Mouse (Mus musculus) neutrophil, adult 5-6 weeks (primary cell): ENCODE results near the gene Klrb1c. TPM values are rescaled to one million over a fixed set of nuclear protein-coding genes. Genes with fewer than 3 reads are reported as not detected.
"Not testable (repeated sequence)": the region's sequence is repeated elsewhere in the genome, so short reads cannot be mapped to it uniquely, and the experiment has no call there.

Experiments
- ATAC-seq: fragments of 151-379, 151-347 bp; 2 replicates; pipeline ENCODE4 v1.8.0; 2017; ENCODE audit warnings: mild to moderate bottlenecking, moderate TSS enrichment; ENCODE audit not compliant: insufficient number of reproducible peaks, poor library complexity, low FRiP score, severe bottlenecking; ENCODE audit errors: extremely low read depth
- total RNA-seq: library from RNA; stranded (forward); fragments of 200-1000 nt; gene quantifications from 2 replicates; pipeline ENCODE4 v1.2.3, GENCODE M21; 2017

The Klrb1c gene
- total RNA-seq, 1 experiment from 2014 or later = 2.4 TPM

GRCm38 (mm10) chr6:128761144-128761540, 27.9 kb downstream of the Klrb1c start:
- no peak for ATAC-seq

GRCm38 (mm10) chr6:128760416-128761143, 28.4 kb downstream of the Klrb1c start:
- ATAC-seq = peak; percentile 74

- ATAC-seq = peak; percentile 34; the same call in 1 of the 2 replicates
Observed at GRCm38 (mm10) chr6:128760016-128760415, 29.0 kb downstream of the Klrb1c start.

GRCm38 (mm10) chr6:128759221-128759950, 29.6 kb downstream of the Klrb1c start:
- ATAC-seq = no peak

GRCm38 (mm10) chr6:128755402-128755763, 33.6 kb downstream of the Klrb1c start:
- not testable (repeated sequence) for ATAC-seq

GRCm38 (mm10) chr6:128754748-128755401, 34.1 kb downstream of the Klrb1c start:
- not testable (repeated sequence) for ATAC-seq

- peak; percentile 49 for ATAC-seq
Observed at GRCm38 (mm10) chr6:128754265-128754664, 34.8 kb downstream of the Klrb1c start.

GRCm38 (mm10) chr6:128753610-128754224, 35.3 kb downstream of the Klrb1c start:
- ATAC-seq = peak; percentile 93

- not testable (repeated sequence) for ATAC-seq
Observed at GRCm38 (mm10) chr6:128747006-128747405, 42.0 kb downstream of the Klrb1c start.

GRCm38 (mm10) chr6:128737445-128737844, 51.6 kb downstream of the Klrb1c start:
- ATAC-seq = no peak

- peak; percentile 63; the same call in 1 of the 2 replicates for ATAC-seq
Observed at GRCm38 (mm10) chr6:128736100-128736499, 52.9 kb downstream of the Klrb1c start.

GRCm38 (mm10) chr6:128734896-128735295, 54.1 kb downstream of the Klrb1c start:
- no peak for ATAC-seq

- peak; percentile 47; the same call in 1 of the 2 replicates for ATAC-seq
Observed at GRCm38 (mm10) chr6:128733908-128734679, 54.9 kb downstream of the Klrb1c start.

- peak; percentile 69; the same call in 1 of the 2 replicates for ATAC-seq
Observed at GRCm38 (mm10) chr6:128732032-128732431, 57.0 kb downstream of the Klrb1c start.

Other genes starting within 250 kb of the Klrb1c start
- gene A2ml1, start 207.6 kb downstream of the Klrb1c start, total RNA-seq = not detected in 2 replicates
- 0.74 TPM in 1 of 2 replicates, not detected in the other for gene Klrb1a, start 165.7 kb downstream of the Klrb1c start, total RNA-seq
- gene Clec2h, start 126.8 kb downstream of the Klrb1c start, total RNA-seq = not detected in 2 replicates
- 0.61 and 0.93 TPM in 2 replicates for gene Klrb1, start 66.2 kb downstream of the Klrb1c start, total RNA-seq
- 2.9 TPM in 1 of 2 replicates, not detected in the other for gene Gm44511, start 37.1 kb upstream of the Klrb1c start, total RNA-seq
- 0.37 and 1.5 TPM in 2 replicates for gene Klrb1b, start 37.1 kb upstream of the Klrb1c start, total RNA-seq
- gene Clec2i, start 98.4 kb upstream of the Klrb1c start, total RNA-seq = 148 and 170 TPM in 2 replicates
- gene BC035044, start 101.9 kb upstream of the Klrb1c start, total RNA-seq = 20.4 and 25.3 TPM in 2 replicates
- gene Clec2g, start 145.2 kb upstream of the Klrb1c start, total RNA-seq = 2.9 TPM in 1 of 2 replicates, not detected in the other